Mouse (Mus musculus): ENCODE data around the gene Tmem19. TPM values are rescaled to one million over a fixed set of nuclear protein-coding genes. Genes with fewer than 3 reads are reported as not detected.
A peak's percentile ranks its signal among the peaks of the same experiment; 100 is the strongest.

The Tmem19 gene
- polyA plus RNA-seq, 1 experiment from 2014 or later: 34.1 TPM

DNA sequence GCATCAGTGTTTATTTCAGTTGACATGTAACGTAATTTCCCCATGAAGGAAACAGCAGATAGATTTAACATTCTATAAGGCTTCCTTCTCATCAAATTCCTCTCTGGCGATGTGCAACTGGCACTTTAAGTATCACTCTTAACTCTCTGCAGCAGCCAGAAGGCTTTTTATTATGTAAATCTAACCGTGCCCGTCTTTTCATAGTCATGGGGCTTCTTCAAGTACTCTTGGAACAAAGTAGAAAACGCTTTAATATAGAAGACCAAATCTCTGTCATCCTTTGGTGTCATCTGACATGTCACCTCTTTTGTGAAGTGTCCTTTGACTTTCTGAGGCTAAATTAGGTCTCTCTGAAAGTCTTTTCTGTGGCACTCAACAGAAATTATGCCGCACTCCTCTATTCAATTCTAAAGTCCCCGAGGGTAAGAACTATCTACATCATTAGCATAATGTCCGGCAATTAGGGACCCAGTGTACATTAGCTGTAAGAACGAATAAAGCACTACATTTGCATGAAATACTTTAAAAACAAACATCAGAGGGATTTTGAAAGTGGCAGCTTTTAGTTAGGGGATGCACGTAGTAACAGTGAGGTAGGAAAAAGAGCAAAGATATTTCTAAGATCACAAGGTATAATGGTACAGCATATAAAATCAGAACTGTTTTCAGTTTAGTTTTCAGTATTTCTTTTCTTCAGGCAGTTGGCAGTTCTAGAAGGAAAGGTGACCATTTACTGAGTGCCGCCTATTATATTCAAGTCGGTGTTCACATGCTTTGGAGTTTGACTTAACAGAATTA, 20.7 kb upstream of the Tmem19 start:
- peak overlapping the region; percentile 97 for H3K4me3 ChIP-seq (ENCODE audit: low read length)
- H3K27ac ChIP-seq (ENCODE audit: low read depth, low read length): no peak overlapping the region; the same call in 1 of the 2 replicates
- H3K9ac ChIP-seq (ENCODE audit: low read depth, low read length): peak overlapping the region; percentile 55
- H3K27me3 ChIP-seq (replicated peaks; ENCODE audit: control insufficient read depth, insufficient read depth, low read length): no peaks in the 10 kb centered on the region
- no peaks in the 10 kb centered on the region for H3K36me3 ChIP-seq (ENCODE audit: control insufficient read depth, insufficient read depth, low read length)
- no peak for ATAC-seq
- H3K4me2 ChIP-seq (ENCODE audit: low read length): peak overlapping the region; percentile 50
- no peaks in the 10 kb centered on the region for H3K9me3 ChIP-seq (ENCODE audit: control insufficient read depth, low read length)
- WGBS: 7% methylated on average over 12 of the region's 12 CpGs
- H3K4me1 ChIP-seq (ENCODE audit: control insufficient read depth, insufficient read depth, low read depth, low read length): peaks cover 26% of the 10 kb centered on the region

- 84% methylated on average over 2 of the region's 2 CpGs for WGBS
- H3K36me3 ChIP-seq (ENCODE audit: control insufficient read depth, insufficient read depth, low read length): no peaks in the 10 kb centered on the region
- no peak overlapping the region for H3K27ac ChIP-seq (ENCODE audit: low read depth, low read length)
- H3K4me2 ChIP-seq (ENCODE audit: low read length): no peak overlapping the region
- ATAC-seq: no peak
- H3K9ac ChIP-seq (ENCODE audit: low read depth, low read length): no peak overlapping the region
- H3K27me3 ChIP-seq (replicated peaks; ENCODE audit: control insufficient read depth, insufficient read depth, low read length): no peaks in the 10 kb centered on the region
- no peaks in the 10 kb centered on the region for H3K9me3 ChIP-seq (ENCODE audit: control insufficient read depth, low read length)
- peaks cover 15% of the 10 kb centered on the region for H3K4me1 ChIP-seq (ENCODE audit: control insufficient read depth, insufficient read depth, low read depth, low read length)
- H3K4me3 ChIP-seq (ENCODE audit: low read length): no peak overlapping the region
These were observed 19.3 kb upstream of the Tmem19 start for GRCm38 (mm10) chr10:115381506-115382084.

GRCm38 (mm10) chr10:115363151-115363550, 850 bp upstream of the Tmem19 start:
- 91% methylated on average over 4 of the region's 4 CpGs for WGBS
- no peak for ATAC-seq
- Histone ChIP-seq H3K4me2 (ENCODE audit: low read length) (peak overlapping the region; percentile 83), H3K36me3 (ENCODE audit: control insufficient read depth, insufficient read depth, low read length) (no peaks in the 10 kb centered on the region), H3K9ac (ENCODE audit: low read depth, low read length) (no peak overlapping the region), H3K4me3 (ENCODE audit: low read length) (no peak overlapping the region; the same call in 1 of the 2 replicates), H3K27me3 (replicated peaks; ENCODE audit: control insufficient read depth, insufficient read depth, low read length) (no peaks in the 10 kb centered on the region), H3K4me1 (ENCODE audit: control insufficient read depth, insufficient read depth, low read depth, low read length) (peaks cover 11% of the 10 kb centered on the region), H3K27ac (ENCODE audit: low read depth, low read length) (no peak overlapping the region), H3K9me3 (ENCODE audit: control insufficient read depth, low read length) (no peaks in the 10 kb centered on the region)

GRCm38 (mm10) chr10:115362623-115362964, 293 bp upstream of the Tmem19 start:
- Histone ChIP-seq H3K27me3 (replicated peaks; ENCODE audit: control insufficient read depth, insufficient read depth, low read length) (no peaks in the 10 kb centered on the region), H3K4me2 (ENCODE audit: low read length) (peak overlapping the region; percentile 83), H3K9me3 (ENCODE audit: control insufficient read depth, low read length) (no peaks in the 10 kb centered on the region), H3K36me3 (ENCODE audit: control insufficient read depth, insufficient read depth, low read length) (no peaks in the 10 kb centered on the region), H3K4me3 (ENCODE audit: low read length) (peak overlapping the region; percentile 64), H3K9ac (ENCODE audit: low read depth, low read length) (peak overlapping the region; percentile 69), H3K27ac (ENCODE audit: low read depth, low read length) (peak overlapping the region; percentile 87), H3K4me1 (ENCODE audit: control insufficient read depth, insufficient read depth, low read depth, low read length) (peaks cover 11% of the 10 kb centered on the region)
- peak; percentile 24 for ATAC-seq
- WGBS: 7% methylated on average over 9 of the region's 9 CpGs

DNA sequence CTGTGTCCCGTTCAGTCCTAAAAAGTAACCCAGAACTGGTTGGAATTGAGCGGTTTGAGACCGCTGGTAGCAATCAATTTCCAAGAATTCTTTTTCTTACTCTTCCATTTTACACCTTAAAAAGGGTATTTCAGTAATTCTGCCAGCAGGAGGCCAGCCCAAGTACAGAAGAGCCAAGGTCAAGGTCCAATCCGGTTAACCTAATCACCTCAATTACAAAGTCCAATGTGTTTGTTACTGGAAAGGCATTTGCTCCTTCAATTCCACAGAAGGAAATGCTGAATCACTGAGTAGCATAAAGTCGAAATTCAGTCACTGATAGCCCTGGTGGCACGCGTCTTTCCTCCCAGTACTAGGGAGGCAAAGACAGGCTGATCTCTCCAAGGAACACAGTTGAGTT, 3.2 kb downstream of the Tmem19 start:
- Histone ChIP-seq H3K4me3 (ENCODE audit: low read length) (no peak overlapping the region), H3K27me3 (replicated peaks; ENCODE audit: control insufficient read depth, insufficient read depth, low read length) (no peaks in the 10 kb centered on the region), H3K9ac (ENCODE audit: low read depth, low read length) (no peak overlapping the region), H3K4me1 (ENCODE audit: control insufficient read depth, insufficient read depth, low read depth, low read length) (peaks cover 11% of the 10 kb centered on the region), H3K4me2 (ENCODE audit: low read length) (no peak overlapping the region), H3K27ac (ENCODE audit: low read depth, low read length) (no peak overlapping the region), H3K9me3 (ENCODE audit: control insufficient read depth, low read length) (no peaks in the 10 kb centered on the region), H3K36me3 (ENCODE audit: control insufficient read depth, insufficient read depth, low read length) (peaks cover 18% of the 10 kb centered on the region; the same call in 1 of the 2 replicates)
- ATAC-seq: no peak
- WGBS: 93% methylated on average over 7 of the region's 7 CpGs

- Histone ChIP-seq H3K4me1 (ENCODE audit: control insufficient read depth, insufficient read depth, low read depth, low read length) (peaks cover 11% of the 10 kb centered on the region), H3K27me3 (replicated peaks; ENCODE audit: control insufficient read depth, insufficient read depth, low read length) (no peaks in the 10 kb centered on the region), H3K9ac (ENCODE audit: low read depth, low read length) (no peak overlapping the region), H3K4me2 (ENCODE audit: low read length) (no peak overlapping the region), H3K9me3 (ENCODE audit: control insufficient read depth, low read length) (no peaks in the 10 kb centered on the region), H3K36me3 (ENCODE audit: control insufficient read depth, insufficient read depth, low read length) (peaks cover 18% of the 10 kb centered on the region; the same call in 1 of the 2 replicates), H3K4me3 (ENCODE audit: low read length) (no peak overlapping the region), H3K27ac (ENCODE audit: low read depth, low read length) (no peak overlapping the region)
- ATAC-seq: no peak
- WGBS: 91% methylated on average over 17 of the region's 17 CpGs
These were observed 3.9 kb downstream of the Tmem19 start for GRCm38 (mm10) chr10:115358216-115358919.

GRCm38 (mm10) chr10:115356106-115356505, 6.2 kb downstream of the Tmem19 start:
- Histone ChIP-seq H3K9me3 (ENCODE audit: control insufficient read depth, low read length) (no peaks in the 10 kb centered on the region), H3K4me1 (ENCODE audit: control insufficient read depth, insufficient read depth, low read depth, low read length) (peaks cover 7% of the 10 kb centered on the region), H3K4me3 (ENCODE audit: low read length) (no peak overlapping the region), H3K27ac (ENCODE audit: low read depth, low read length) (no peak overlapping the region), H3K36me3 (ENCODE audit: control insufficient read depth, insufficient read depth, low read length) (peaks cover 18% of the 10 kb centered on the region; the same call in 1 of the 2 replicates), H3K4me2 (ENCODE audit: low read length) (no peak overlapping the region), H3K9ac (ENCODE audit: low read depth, low read length) (no peak overlapping the region), H3K27me3 (replicated peaks; ENCODE audit: control insufficient read depth, insufficient read depth, low read length) (no peaks in the 10 kb centered on the region)
- ATAC-seq: no peak
- 88% methylated on average over 5 of the region's 7 CpGs for WGBS

- 87% methylated on average over 6 of the region's 6 CpGs for WGBS
These were observed 7.3 kb downstream of the Tmem19 start for GRCm38 (mm10) chr10:115355016-115355415.

GRCm38 (mm10) chr10:115354553-115354952, 7.7 kb downstream of the Tmem19 start:
- H3K9me3 ChIP-seq (ENCODE audit: control insufficient read depth, low read length): no peaks in the 10 kb centered on the region
- H3K36me3 ChIP-seq (ENCODE audit: control insufficient read depth, insufficient read depth, low read length): peaks cover 18% of the 10 kb centered on the region; the same call in 1 of the 2 replicates
- H3K27me3 ChIP-seq (replicated peaks; ENCODE audit: control insufficient read depth, insufficient read depth, low read length): no peaks in the 10 kb centered on the region
- no peak overlapping the region for H3K4me2 ChIP-seq (ENCODE audit: low read length)
- 57% methylated on average over 6 of the region's 6 CpGs for WGBS
- H3K4me3 ChIP-seq (ENCODE audit: low read length): no peak overlapping the region
- no peaks in the 10 kb centered on the region for H3K4me1 ChIP-seq (ENCODE audit: control insufficient read depth, insufficient read depth, low read depth, low read length)
- no peak for ATAC-seq
- no peak overlapping the region for H3K9ac ChIP-seq (ENCODE audit: low read depth, low read length)
- no peak overlapping the region for H3K27ac ChIP-seq (ENCODE audit: low read depth, low read length)

More at GRCm38 (mm10) chr10:115355016-115355415, 7.3 kb downstream of the Tmem19 start:
- no peak for ATAC-seq
- H3K27ac ChIP-seq (ENCODE audit: low read depth, low read length): no peak overlapping the region
- H3K36me3 ChIP-seq (ENCODE audit: control insufficient read depth, insufficient read depth, low read length): peaks cover 18% of the 10 kb centered on the region; the same call in 1 of the 2 replicates
- H3K27me3 ChIP-seq (replicated peaks; ENCODE audit: control insufficient read depth, insufficient read depth, low read length): no peaks in the 10 kb centered on the region
- no peak overlapping the region for H3K9ac ChIP-seq (ENCODE audit: low read depth, low read length)
- no peaks in the 10 kb centered on the region for H3K4me1 ChIP-seq (ENCODE audit: control insufficient read depth, insufficient read depth, low read depth, low read length)
- H3K4me3 ChIP-seq (ENCODE audit: low read length): no peak overlapping the region
- H3K9me3 ChIP-seq (ENCODE audit: control insufficient read depth, low read length): no peaks in the 10 kb centered on the region
- no peak overlapping the region for H3K4me2 ChIP-seq (ENCODE audit: low read length)

All from hindbrain, embryonic 16.5 days (tissue).